Mouse (Mus musculus): ENCODE measurements at regions not wholly inside any gene's neighbourhood (a gene's known extent, or its start where the extent isn't known, plus 50 kb on each side); places are given as distances from the start of the nearest gene placed in this dataset.
A peak's percentile ranks its signal among the peaks of the same experiment; 100 is the strongest.

GRCm38 (mm10) chr2:143419791-143420190 lies 126.2 kb upstream of the Pcsk2 start:
- Histone ChIP-seq H3K27ac (no peak overlapping the region), H3K4me3 (no peak overlapping the region)
- TF ChIP-seq CTCF (conservative IDR thresholded peaks at IDR 0.05): no peak
- no peak for DNase-seq (ENCODE audit: low spot score in 2 of 2)

GRCm38 (mm10) chr2:143450680-143451079 lies 95.3 kb upstream of the Pcsk2 start:
- TF ChIP-seq CTCF (conservative IDR thresholded peaks at IDR 0.05): no peak
- Histone ChIP-seq H3K27ac (peak overlapping the region; percentile 64), H3K4me3 (no peak overlapping the region)
- peak in 1 of 2 experiments; percentile 47 for DNase-seq (ENCODE audit: low spot score in 2 of 2)

DNA sequence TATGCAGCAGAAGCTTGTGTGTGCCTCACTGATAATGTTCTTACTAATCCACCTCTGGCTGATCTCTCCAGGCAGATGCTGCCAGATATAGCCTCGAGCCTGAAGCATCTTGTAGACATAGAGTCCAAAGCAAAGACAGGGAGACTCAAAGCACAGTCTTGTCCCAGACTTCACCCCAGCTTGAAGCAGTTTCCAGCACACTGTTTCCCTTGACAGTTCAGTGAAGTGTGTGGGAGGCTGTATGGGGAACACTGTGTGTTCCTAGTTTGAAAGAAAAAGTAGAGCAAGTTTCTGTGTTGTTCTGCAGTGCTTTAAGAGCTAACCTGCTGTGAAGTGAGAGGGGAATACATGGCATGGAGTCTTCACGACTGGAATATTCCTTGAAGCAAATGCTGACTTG lies 94.7 kb upstream of the Pcsk2 start:
- Histone ChIP-seq H3K4me3 (no peak overlapping the region), H3K27ac (peak overlapping the region; percentile 64)
- DNase-seq (ENCODE audit: low spot score in 2 of 2): peak in 1 of 2 experiments; percentile 41
- no peak for TF ChIP-seq CTCF (conservative IDR thresholded peaks at IDR 0.05)

DNA sequence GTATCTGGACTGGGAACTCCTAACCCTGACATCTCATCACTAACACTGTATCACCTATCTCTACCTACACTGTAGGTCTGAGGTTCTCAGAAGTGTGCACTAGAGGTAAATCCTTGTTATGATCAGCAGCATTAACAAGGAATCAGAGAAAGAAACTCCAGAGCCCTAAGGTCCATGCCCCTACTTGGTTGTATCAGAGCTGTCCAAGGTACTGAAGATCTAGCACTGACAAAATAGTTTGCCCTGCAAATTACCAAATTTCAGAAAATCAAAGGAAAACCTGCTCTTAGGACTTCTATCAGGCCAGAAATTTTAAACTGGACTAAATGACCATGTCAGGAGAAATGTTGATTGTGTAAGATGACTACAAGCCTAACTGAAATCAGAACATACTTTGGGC lies 94.3 kb upstream of the Pcsk2 start:
- no peak for TF ChIP-seq CTCF (conservative IDR thresholded peaks at IDR 0.05)
- no peak for DNase-seq (ENCODE audit: low spot score in 2 of 2)
- Histone ChIP-seq H3K4me3 (no peak overlapping the region), H3K27ac (peak overlapping the region; percentile 32; the same call in 1 of the 2 replicates)

GRCm38 (mm10) chr2:143467936-143468335 lies 78.0 kb upstream of the Pcsk2 start:
- TF ChIP-seq CTCF (conservative IDR thresholded peaks at IDR 0.05): no peak
- no peak overlapping the region for H3K4me3 ChIP-seq
- no peak overlapping the region for H3K27ac ChIP-seq
- no peak for DNase-seq (ENCODE audit: low spot score in 2 of 2)

DNA sequence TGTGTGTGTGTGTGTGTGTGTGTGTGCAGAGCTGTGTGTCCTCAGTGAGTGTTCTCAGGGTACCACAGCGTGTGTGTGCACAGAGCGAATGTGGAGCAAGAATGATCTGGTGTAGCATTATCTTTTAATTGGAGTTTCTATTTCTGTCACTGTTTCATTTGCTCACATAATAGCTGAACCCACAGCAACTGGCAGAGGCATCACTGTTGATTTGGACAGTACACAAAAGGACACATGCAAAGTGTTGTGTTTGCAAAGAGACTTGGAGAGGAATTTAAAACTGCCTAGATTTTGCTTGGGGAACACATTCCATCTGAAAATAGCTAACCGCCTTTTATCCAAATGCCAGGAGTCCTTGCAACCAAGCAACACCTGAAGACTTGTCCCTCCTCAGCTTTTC lies 74.6 kb upstream of the Pcsk2 start:
- no peak for TF ChIP-seq CTCF (conservative IDR thresholded peaks at IDR 0.05)
- DNase-seq (ENCODE audit: low spot score in 2 of 2): peak in 1 of 2 experiments; percentile 48
- Histone ChIP-seq H3K4me3 (no peak overlapping the region), H3K27ac (peak overlapping the region; percentile 69)

DNA sequence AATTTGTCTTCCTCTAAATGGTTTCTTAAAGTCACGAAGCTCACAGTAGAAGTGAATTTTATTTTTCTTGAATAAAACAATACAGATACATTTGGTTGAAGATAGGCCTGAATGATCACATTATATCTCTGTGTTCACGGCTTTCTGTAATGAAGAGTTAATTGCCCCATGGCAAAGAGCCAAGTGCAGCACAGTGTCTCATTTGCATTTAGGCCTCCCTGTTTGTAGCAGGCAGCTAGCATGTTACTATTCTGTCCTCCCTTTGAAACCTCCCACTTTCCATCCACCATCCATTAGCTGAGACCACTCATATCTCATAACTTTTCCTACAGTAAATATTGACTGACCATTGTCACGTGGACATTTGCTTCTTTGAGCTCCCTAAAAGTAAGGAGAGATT lies 55.1 kb upstream of the Pcsk2 start:
- H3K4me3 ChIP-seq: no peak overlapping the region
- no peak for DNase-seq (ENCODE audit: low spot score in 2 of 2)
- H3K27ac ChIP-seq: no peak overlapping the region
- TF ChIP-seq CTCF (conservative IDR thresholded peaks at IDR 0.05): no peak

Measured in layer of hippocampus, adult 2 months (tissue).